Mouse (Mus musculus): Measurements from ENCODE around the gene Spaca9. TPM values are rescaled to one million over a fixed set of nuclear protein-coding genes. Genes with fewer than 3 reads are reported as not detected.

The Spaca9 gene
- polyA plus RNA-seq, 1 experiment: not detected

DNA sequence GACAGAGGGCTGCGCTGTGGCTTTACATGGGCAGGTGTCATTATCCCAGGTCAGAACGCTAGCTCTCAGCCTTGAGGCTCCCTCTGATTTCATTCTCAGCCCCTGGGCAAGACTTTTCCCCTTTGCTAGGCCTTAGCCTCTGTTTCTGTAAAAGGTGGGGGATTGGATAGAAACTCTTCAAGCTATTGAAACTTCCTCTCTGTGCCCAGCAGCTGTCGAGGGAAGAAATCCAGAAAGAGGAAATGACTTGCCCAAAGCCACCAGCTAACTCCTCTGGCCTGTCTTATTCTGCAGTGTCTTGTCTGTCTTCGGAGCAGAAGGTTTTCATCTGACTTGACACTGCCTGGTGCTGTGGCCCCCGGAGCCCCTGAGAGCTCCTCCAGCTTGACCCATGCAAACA, 961 bp downstream of the Spaca9 start:
- peaks cover 7% of the 10 kb centered on the region for H3K4me1 ChIP-seq (ENCODE audit: control insufficient read depth, insufficient read depth, insufficient read length, low read length)
- TF ChIP-seq CTCF (IDR thresholded peaks at IDR 0.05; ENCODE audit: extremely low read depth, insufficient read length, insufficient replicate concordance, low read depth, low read length) (no peak), POLR2A (IDR thresholded peaks at IDR 0.05; ENCODE audit: low read depth, low read length) (no peak)
- H3K27ac ChIP-seq (ENCODE audit: insufficient read depth, low read depth, low read length): no peak overlapping the region
- H3K36me3 ChIP-seq (ENCODE audit: control insufficient read depth, insufficient read depth, low read length): no peaks in the 10 kb centered on the region
- no peaks in the 10 kb centered on the region for H3K27me3 ChIP-seq (ENCODE audit: control insufficient read depth, insufficient read depth, low read length)
- WGBS: 77% methylated on average over 5 of the region's 5 CpGs
- no peak overlapping the region for H3K4me3 ChIP-seq (ENCODE audit: low read depth, low read length)

DNA sequence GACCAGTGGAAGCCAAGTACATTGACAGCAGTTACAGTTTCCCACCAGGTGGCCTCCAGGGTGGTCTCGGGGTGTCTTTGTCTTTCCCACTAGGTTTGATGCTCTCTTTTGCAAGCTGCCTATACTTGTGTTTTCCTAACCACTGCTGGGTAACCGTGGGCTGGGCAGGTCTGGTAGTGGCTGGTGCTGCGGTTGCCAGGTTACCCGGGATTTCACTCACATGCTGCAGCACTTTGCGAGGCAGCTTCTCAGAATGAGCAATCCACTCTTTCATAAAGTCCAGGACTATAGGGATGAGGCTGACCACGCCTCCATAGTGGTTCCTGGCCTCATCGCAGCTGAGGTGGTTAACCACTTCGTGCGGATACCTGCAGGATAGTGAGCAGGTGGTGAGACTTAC, 6.8 kb downstream of the Spaca9 start:
- no peaks in the 10 kb centered on the region for H3K4me1 ChIP-seq (ENCODE audit: control insufficient read depth, insufficient read depth, insufficient read length, low read length)
- no peaks in the 10 kb centered on the region for H3K27me3 ChIP-seq (ENCODE audit: control insufficient read depth, insufficient read depth, low read length)
- H3K27ac ChIP-seq (ENCODE audit: insufficient read depth, low read depth, low read length): no peak overlapping the region
- no peak overlapping the region for H3K4me3 ChIP-seq (ENCODE audit: low read depth, low read length)
- peaks cover 6% of the 10 kb centered on the region for H3K36me3 ChIP-seq (ENCODE audit: control insufficient read depth, insufficient read depth, low read length)
- WGBS: 62% methylated on average over 9 of the region's 9 CpGs
- TF ChIP-seq CTCF (IDR thresholded peaks at IDR 0.05; ENCODE audit: extremely low read depth, insufficient read length, insufficient replicate concordance, low read depth, low read length) (no peak), POLR2A (IDR thresholded peaks at IDR 0.05; ENCODE audit: low read depth, low read length) (no peak)

DNA sequence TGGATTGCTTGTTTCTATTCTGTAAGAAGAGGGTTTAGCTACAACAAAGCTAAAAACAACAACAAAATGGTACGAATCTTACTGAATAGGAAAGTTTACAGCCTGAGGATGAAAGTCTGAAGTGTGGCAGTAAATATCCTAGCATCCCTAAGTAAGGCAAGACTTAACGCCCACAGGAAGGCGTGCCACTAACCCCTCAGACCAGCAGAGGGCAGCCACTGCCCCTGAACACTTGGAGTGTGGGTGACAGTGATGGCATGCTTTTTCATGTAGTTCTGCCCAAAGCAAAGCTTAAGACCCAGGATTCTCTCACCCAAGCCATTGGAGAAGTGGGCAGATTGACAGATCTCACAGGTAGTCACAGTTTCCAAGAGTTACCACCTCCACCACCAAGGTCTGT, 11.1 kb downstream of the Spaca9 start:
- TF ChIP-seq POLR2A (IDR thresholded peaks at IDR 0.05; ENCODE audit: low read depth, low read length) (no peak), CTCF (IDR thresholded peaks at IDR 0.05; ENCODE audit: extremely low read depth, insufficient read length, insufficient replicate concordance, low read depth, low read length) (peak; percentile 39; the same call in 1 of the 2 replicates)
- H3K27ac ChIP-seq (ENCODE audit: insufficient read depth, low read depth, low read length): no peak overlapping the region
- no peaks in the 10 kb centered on the region for H3K27me3 ChIP-seq (ENCODE audit: control insufficient read depth, insufficient read depth, low read length)
- no peaks in the 10 kb centered on the region for H3K4me1 ChIP-seq (ENCODE audit: control insufficient read depth, insufficient read depth, insufficient read length, low read length)
- peaks cover 27% of the 10 kb centered on the region for H3K36me3 ChIP-seq (ENCODE audit: control insufficient read depth, insufficient read depth, low read length)
- no peak overlapping the region for H3K4me3 ChIP-seq (ENCODE audit: low read depth, low read length)
- 61% methylated on average over 3 of the region's 3 CpGs for WGBS

DNA sequence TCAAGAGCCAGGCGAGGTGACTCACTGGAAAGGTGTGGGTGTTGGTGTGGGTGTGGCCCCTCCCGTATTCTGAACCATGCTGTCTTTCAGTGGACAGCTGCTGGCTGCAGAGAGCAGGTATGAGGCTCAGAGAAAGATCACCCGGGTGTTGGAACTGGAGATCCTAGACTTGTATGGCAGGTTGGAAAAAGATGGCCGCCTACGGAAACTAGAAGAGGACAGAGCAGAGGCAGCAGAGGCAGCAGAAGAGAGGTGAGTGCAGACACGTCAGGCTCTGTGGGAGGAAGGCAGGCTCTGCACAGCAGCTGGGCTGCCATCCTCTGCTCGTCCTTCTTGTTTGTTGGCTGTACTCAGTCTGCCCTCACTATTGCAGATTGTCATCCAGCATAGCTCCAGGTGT, 13.6 kb downstream of the Spaca9 start:
- H3K36me3 ChIP-seq (ENCODE audit: control insufficient read depth, insufficient read depth, low read length): peaks cover 47% of the 10 kb centered on the region
- no peaks in the 10 kb centered on the region for H3K4me1 ChIP-seq (ENCODE audit: control insufficient read depth, insufficient read depth, insufficient read length, low read length)
- WGBS: 82% methylated on average over 7 of the region's 7 CpGs
- TF ChIP-seq POLR2A (IDR thresholded peaks at IDR 0.05; ENCODE audit: low read depth, low read length) (no peak), CTCF (IDR thresholded peaks at IDR 0.05; ENCODE audit: extremely low read depth, insufficient read length, insufficient replicate concordance, low read depth, low read length) (no peak)
- no peaks in the 10 kb centered on the region for H3K27me3 ChIP-seq (ENCODE audit: control insufficient read depth, insufficient read depth, low read length)
- H3K27ac ChIP-seq (ENCODE audit: insufficient read depth, low read depth, low read length): no peak overlapping the region
- no peak overlapping the region for H3K4me3 ChIP-seq (ENCODE audit: low read depth, low read length)

DNA sequence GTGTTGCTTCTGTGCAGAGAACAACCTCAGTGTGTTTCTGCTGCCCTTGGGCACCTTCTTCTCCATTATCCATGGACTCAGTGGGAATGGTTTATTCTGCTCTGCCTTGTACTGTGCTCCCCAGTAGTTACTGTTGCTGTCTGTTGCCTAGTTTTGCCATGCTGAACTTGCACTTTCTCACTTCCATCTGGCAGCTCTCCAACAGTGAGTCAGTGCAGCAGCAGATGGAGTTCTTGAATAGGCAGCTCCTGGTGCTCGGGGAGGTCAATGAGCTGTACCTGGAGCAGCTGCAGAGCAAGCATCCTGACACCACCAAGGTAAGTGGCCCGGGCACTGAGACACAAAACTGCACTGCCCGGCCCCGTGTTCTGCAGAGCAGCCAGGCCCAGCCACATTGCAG, 17.8 kb downstream of the Spaca9 start:
- 66% methylated on average over 4 of the region's 4 CpGs for WGBS
- no peak for TF ChIP-seq CTCF (IDR thresholded peaks at IDR 0.05; ENCODE audit: extremely low read depth, insufficient read length, insufficient replicate concordance, low read depth, low read length)
- Histone ChIP-seq H3K27ac (ENCODE audit: insufficient read depth, low read depth, low read length) (no peak overlapping the region), H3K36me3 (ENCODE audit: control insufficient read depth, insufficient read depth, low read length) (peaks cover 54% of the 10 kb centered on the region), H3K27me3 (ENCODE audit: control insufficient read depth, insufficient read depth, low read length) (no peaks in the 10 kb centered on the region), H3K4me1 (ENCODE audit: control insufficient read depth, insufficient read depth, insufficient read length, low read length) (no peaks in the 10 kb centered on the region), H3K4me3 (ENCODE audit: low read depth, low read length) (no peak overlapping the region)

DNA sequence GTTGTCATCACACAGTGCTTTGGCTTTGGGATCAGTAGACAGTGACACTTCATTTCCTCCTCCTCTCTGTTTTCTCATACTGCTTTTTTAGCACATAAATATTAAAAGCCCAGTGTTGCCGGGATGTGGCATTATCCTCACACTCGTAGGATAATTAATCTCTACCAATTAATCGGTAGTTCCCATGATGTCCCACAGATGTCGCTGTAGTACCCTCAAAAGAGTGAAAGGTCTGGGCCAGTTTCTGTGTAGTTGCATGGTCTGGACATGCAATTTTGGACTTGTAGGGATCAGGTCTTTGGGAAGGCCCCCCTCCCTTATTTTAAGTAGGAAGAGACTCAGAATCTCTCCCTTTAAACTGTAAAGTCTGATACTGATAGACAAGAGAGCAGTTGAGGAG, 18.8 kb downstream of the Spaca9 start:
- Histone ChIP-seq H3K27ac (ENCODE audit: insufficient read depth, low read depth, low read length) (no peak overlapping the region), H3K27me3 (ENCODE audit: control insufficient read depth, insufficient read depth, low read length) (no peaks in the 10 kb centered on the region), H3K4me3 (ENCODE audit: low read depth, low read length) (no peak overlapping the region), H3K36me3 (ENCODE audit: control insufficient read depth, insufficient read depth, low read length) (peaks cover 57% of the 10 kb centered on the region), H3K4me1 (ENCODE audit: control insufficient read depth, insufficient read depth, insufficient read length, low read length) (no peaks in the 10 kb centered on the region)
- TF ChIP-seq CTCF (IDR thresholded peaks at IDR 0.05; ENCODE audit: extremely low read depth, insufficient read length, insufficient replicate concordance, low read depth, low read length): no peak
- 37% methylated on average over 4 of the region's 4 CpGs for WGBS

GRCm38 (mm10) chr2:28676005-28676404, 23.5 kb downstream of the Spaca9 start:
- Histone ChIP-seq H3K36me3 (ENCODE audit: control insufficient read depth, insufficient read depth, low read length) (peaks cover 67% of the 10 kb centered on the region), H3K27ac (ENCODE audit: insufficient read depth, low read depth, low read length) (no peak overlapping the region), H3K4me1 (ENCODE audit: control insufficient read depth, insufficient read depth, insufficient read length, low read length) (no peaks in the 10 kb centered on the region), H3K4me3 (ENCODE audit: low read depth, low read length) (no peak overlapping the region), H3K27me3 (ENCODE audit: control insufficient read depth, insufficient read depth, low read length) (no peaks in the 10 kb centered on the region)
- TF ChIP-seq POLR2A (IDR thresholded peaks at IDR 0.05; ENCODE audit: low read depth, low read length): no peak
- no peak for TF ChIP-seq CTCF (IDR thresholded peaks at IDR 0.05; ENCODE audit: extremely low read depth, insufficient read length, insufficient replicate concordance, low read depth, low read length)
- WGBS: 77% methylated on average over 8 of the region's 8 CpGs

GRCm38 (mm10) chr2:28671438-28671837, 28.1 kb downstream of the Spaca9 start:
- peaks cover 61% of the 10 kb centered on the region for H3K36me3 ChIP-seq (ENCODE audit: control insufficient read depth, insufficient read depth, low read length)
- TF ChIP-seq POLR2A (IDR thresholded peaks at IDR 0.05; ENCODE audit: low read depth, low read length): no peak
- no peak for TF ChIP-seq CTCF (IDR thresholded peaks at IDR 0.05; ENCODE audit: extremely low read depth, insufficient read length, insufficient replicate concordance, low read depth, low read length)
- no peaks in the 10 kb centered on the region for H3K27me3 ChIP-seq (ENCODE audit: control insufficient read depth, insufficient read depth, low read length)
- H3K27ac ChIP-seq (ENCODE audit: insufficient read depth, low read depth, low read length): no peak overlapping the region
- H3K4me3 ChIP-seq (ENCODE audit: low read depth, low read length): no peak overlapping the region
- no peaks in the 10 kb centered on the region for H3K4me1 ChIP-seq (ENCODE audit: control insufficient read depth, insufficient read depth, insufficient read length, low read length)
- WGBS: 71% methylated on average over 2 of the region's 2 CpGs

Measured in small intestine, adult 2 months (tissue).